Mouse (Mus musculus) heart, adult 2 months (tissue): Measurements from ENCODE around the gene Spats2.

Source experiments
- CTCF ChIP-seq: fragments of 200-600 bp; IDR thresholded peaks from 2 replicates; pipeline ENCODE4 v1.8.1; 2022; ENCODE audit warnings: antibody characterized with exemption, mild to moderate bottlenecking, moderate library complexity
- EP300 ChIP-seq: fragments of 200-500 bp; IDR thresholded peaks from 2 replicates; pipeline ENCODE4 v1.6.1; 2011; ENCODE audit warnings: low read depth, low read length, control low read depth; ENCODE audit not compliant: insufficient read depth
- POLR2A ChIP-seq: fragments of 200-500 bp; IDR thresholded peaks from 2 replicates; pipeline ENCODE4 v1.6.1; 2011; ENCODE audit warnings: mild to moderate bottlenecking, low read depth, low read length, control low read depth; ENCODE audit not compliant: insufficient read depth

DNA sequence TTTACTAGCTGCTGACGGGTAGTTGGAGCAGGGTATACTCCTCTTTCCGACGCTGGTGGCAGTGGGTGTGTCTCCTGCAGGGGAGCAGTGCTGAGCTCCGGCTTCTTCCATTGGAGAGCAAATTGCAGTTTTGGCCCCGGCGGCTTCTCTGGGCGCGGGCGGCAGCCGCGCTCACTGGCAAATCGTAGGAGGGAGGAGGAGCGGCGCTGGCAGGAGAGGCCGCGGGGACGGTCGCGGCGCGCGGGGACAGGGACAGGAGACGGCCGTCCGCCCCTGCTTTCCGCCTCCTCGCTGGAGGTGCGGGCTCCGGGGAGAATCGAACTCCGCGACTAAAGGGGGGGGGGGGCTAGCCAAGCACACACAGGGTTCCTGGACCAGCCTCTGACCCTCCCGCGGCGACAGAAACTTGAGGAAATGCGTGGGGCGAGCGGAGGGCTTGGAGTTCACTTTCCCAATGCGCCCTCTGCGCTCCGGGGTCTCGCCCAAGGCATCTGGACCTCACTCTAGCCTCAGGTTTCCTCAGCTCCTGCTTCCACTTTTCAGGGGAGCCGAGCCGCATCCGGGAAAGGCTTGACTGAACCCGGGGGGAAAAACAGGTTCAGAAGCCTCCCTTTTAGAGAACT, 98.0 kb downstream of the Spats2 start:
- TF ChIP-seq CTCF (no peak), POLR2A (no peak), EP300 (no peak)
